Mouse (Mus musculus) cerebellum, adult 2 months (tissue): ENCODE data around the gene Zfp706. TPM values are rescaled to one million over a fixed set of nuclear protein-coding genes. Genes with fewer than 3 reads are reported as not detected.
A peak's percentile ranks its signal among the peaks of the same experiment; 100 is the strongest.

Source experiments
- DNase-seq, 2 experiments: peaks; one replicate each; pipeline ENCODE4 v3.0.0; 2021
- H3K27ac ChIP-seq: fragments of 200-500 bp; 2 replicates; pipeline ENCODE4 v1.5.1; 2012; ENCODE audit warnings: low read length, control low read depth, inconsistent platforms; ENCODE audit not compliant: insufficient read depth
- H3K27me3 ChIP-seq: fragments of 200-500 bp; 2 replicates; pipeline ENCODE4 v1.6.1; 2012; ENCODE audit warnings: inconsistent platforms, mild to moderate bottlenecking, low read length, moderate library complexity; ENCODE audit not compliant: control insufficient read depth, insufficient read depth
- H3K4me1 ChIP-seq: fragments of 200-500 bp; 2 replicates; pipeline ENCODE4 v1.6.1; 2011; ENCODE audit warnings: low read length; ENCODE audit not compliant: control insufficient read depth, insufficient read depth
- H3K4me3 ChIP-seq: fragments of 200-500 bp; replicated peaks from 2 replicates; pipeline ENCODE3; 2011; ENCODE audit warnings: mild to moderate bottlenecking, low read depth, low read length, control low read depth; ENCODE audit not compliant: insufficient read depth
- CTCF ChIP-seq: fragments of 200-500 bp; IDR thresholded peaks from 2 replicates; pipeline ENCODE4 v1.5.1; 2011; ENCODE audit warnings: low read depth, mild to moderate bottlenecking, control low read depth, low read length, moderate library complexity, borderline replicate concordance; ENCODE audit not compliant: insufficient read depth
- POLR2A ChIP-seq: fragments of 200-500 bp; IDR thresholded peaks from 2 replicates; pipeline ENCODE4 v1.6.1; 2011; ENCODE audit warnings: low read length, control low read depth, borderline replicate concordance; ENCODE audit not compliant: insufficient read depth
- WGBS: fragments of 180-500 bp; shearing (Covaris S2); methylation state at CpG from one replicate; pipeline ENCODE4 v1.1.7; 2018; 5-methylcytosine and 5-hydroxymethylcytosine counted together
- polyA plus RNA-seq: library from polyadenylated mRNA; depleted of rRNA; stranded (reverse); fragments of >200 nt; gene quantifications from 2 replicates; pipeline ENCODE4 v1.2.3, GENCODE M21; 2012; rRNA removed

Gene Zfp706
- 120 and 125 TPM in 2 replicates for polyA plus RNA-seq

GRCm38 (mm10) chr15:37007233-37007958 lies at the start of gene Zfp706:
TSS of gene Zfp706 (minus strand) at chr15:37007773.
- under 1% methylated on average over 68 of the region's 79 CpGs for WGBS
- Histone ChIP-seq H3K27me3 (no peaks in the 10 kb centered on the region), H3K27ac (peak within 1 kb of the TSS; percentile 100), H3K4me1 (peaks cover 7% of the 10 kb centered on the region), H3K4me3 (peak within 1 kb of the TSS; percentile 91)
- peak; percentile 99 for DNase-seq
- TF ChIP-seq CTCF (no peak), POLR2A (peak; percentile 96)

DNA sequence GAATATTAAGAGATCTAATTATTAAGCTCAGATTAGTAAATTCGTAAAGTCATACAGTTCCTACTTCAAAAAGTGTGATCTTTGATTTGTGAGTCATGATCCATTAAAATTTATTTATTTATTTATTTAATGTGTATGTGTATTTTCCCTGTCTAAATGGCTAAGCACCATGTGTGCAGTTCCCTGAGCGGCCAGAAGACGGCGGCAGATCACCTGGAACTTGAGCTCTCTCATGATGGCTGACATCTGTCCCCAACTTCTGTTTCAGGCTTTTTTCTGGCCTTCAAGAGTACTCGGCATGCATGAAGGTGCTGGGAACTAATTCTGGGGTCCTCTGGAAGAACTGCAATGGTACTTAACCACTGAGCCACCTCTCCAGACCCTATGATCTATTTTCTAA lies 47.0 kb upstream of the Zfp706 start:
- TF ChIP-seq CTCF (no peak), POLR2A (no peak)
- Histone ChIP-seq H3K4me3 (no peak overlapping the region), H3K27ac (no peak overlapping the region), H3K27me3 (no peaks in the 10 kb centered on the region), H3K4me1 (no peaks in the 10 kb centered on the region)
- 97% methylated on average over 5 of the region's 5 CpGs for WGBS
- DNase-seq = no peak

- WGBS = 60% methylated on average over 8 of the region's 8 CpGs
- TF ChIP-seq CTCF (no peak), POLR2A (no peak)
- Histone ChIP-seq H3K27ac (no peak overlapping the region), H3K4me1 (no peaks in the 10 kb centered on the region), H3K4me3 (no peak overlapping the region), H3K27me3 (no peaks in the 10 kb centered on the region)
- no peak for DNase-seq
These were observed 45.7 kb upstream of the Zfp706 start for GRCm38 (mm10) chr15:37053085-37053762.

- no peak for DNase-seq
- Histone ChIP-seq H3K27ac (no peak overlapping the region), H3K4me1 (no peaks in the 10 kb centered on the region), H3K27me3 (no peaks in the 10 kb centered on the region), H3K4me3 (no peak overlapping the region)
- TF ChIP-seq POLR2A = no peak
- 93% methylated on average over 4 of the region's 4 CpGs for WGBS
These were observed 39.8 kb upstream of the Zfp706 start for GRCm38 (mm10) chr15:37047403-37047802.

GRCm38 (mm10) chr15:37046586-37046985 lies 39.0 kb upstream of the Zfp706 start:
- Histone ChIP-seq H3K4me1 (no peaks in the 10 kb centered on the region), H3K4me3 (no peak overlapping the region), H3K27me3 (no peaks in the 10 kb centered on the region), H3K27ac (no peak overlapping the region)
- TF ChIP-seq POLR2A (no peak), CTCF (no peak)
- 96% methylated on average over 10 of the region's 10 CpGs for WGBS
- no peak for DNase-seq

GRCm38 (mm10) chr15:37046131-37046530 lies 38.6 kb upstream of the Zfp706 start:
- H3K27ac ChIP-seq = no peak overlapping the region
- TF ChIP-seq CTCF = no peak
- no peak for TF ChIP-seq POLR2A
- H3K4me1 ChIP-seq = no peaks in the 10 kb centered on the region
- no peak for DNase-seq
- no peaks in the 10 kb centered on the region for H3K27me3 ChIP-seq
- no peak overlapping the region for H3K4me3 ChIP-seq
- WGBS = 76% methylated on average over 7 of the region's 7 CpGs

GRCm38 (mm10) chr15:37045456-37045855 lies 37.9 kb upstream of the Zfp706 start:
- Histone ChIP-seq H3K27me3 (no peaks in the 10 kb centered on the region), H3K27ac (no peak overlapping the region), H3K4me3 (no peak overlapping the region), H3K4me1 (no peaks in the 10 kb centered on the region)
- 51% methylated on average over 12 of the region's 12 CpGs for WGBS
- peak in 1 of 2 experiments; percentile 17 for DNase-seq
- peak; percentile 8; the same call in 1 of the 2 replicates for TF ChIP-seq CTCF
- TF ChIP-seq POLR2A = no peak

DNA sequence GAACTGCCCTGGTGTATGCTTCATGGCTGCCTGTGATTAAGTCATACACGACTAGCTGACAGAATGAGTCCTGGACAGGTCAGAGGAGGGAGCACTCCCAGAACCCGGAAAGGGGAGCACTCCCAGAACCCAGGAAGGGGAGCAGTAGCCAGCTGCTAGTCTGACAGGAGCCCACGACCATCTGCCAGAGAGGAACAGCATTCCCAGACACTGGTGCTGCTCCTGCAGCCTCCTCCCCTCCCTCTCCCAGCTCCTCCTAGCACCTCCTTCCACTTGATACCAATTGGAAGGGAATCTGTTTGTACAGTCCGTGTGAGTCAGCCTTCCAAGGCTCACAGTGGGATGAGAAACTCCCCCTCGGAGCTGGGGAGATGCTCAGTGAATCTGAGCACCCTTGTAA lies 35.0 kb upstream of the Zfp706 start:
- TF ChIP-seq POLR2A (no peak), CTCF (no peak)
- no peak overlapping the region for H3K27ac ChIP-seq

More for the DNA sequence above, 35.0 kb upstream of the Zfp706 start:
- no peaks in the 10 kb centered on the region for H3K4me1 ChIP-seq
- no peak overlapping the region for H3K4me3 ChIP-seq
- no peaks in the 10 kb centered on the region for H3K27me3 ChIP-seq
- WGBS = 14% methylated on average over 5 of the region's 5 CpGs
- DNase-seq = peak; percentile 28 to 54
